Mouse (Mus musculus) Patski (cell line): ENCODE results near the gene Actr5. TPM values are rescaled to one million over a fixed set of nuclear protein-coding genes. Genes with fewer than 3 reads are reported as not detected.

Source experiments
- ATAC-seq: fragments of 100-300 bp; one replicate; pipeline ENCODE4 v1.8.0; 2021
- CTCF ChIA-PET: fragments of 350-600 bp; sonication (Branson Sonifier 250); formaldehyde crosslinking; loops from one replicate; lab custom pipeline; 2022; ENCODE audit warnings: inconsistent platforms; lab: Charles Lee
- POLR2A ChIA-PET: fragments of 350-600 bp; sonication (Branson Sonifier 250); formaldehyde crosslinking; loops from one replicate; lab custom pipeline; 2022; ENCODE audit warnings: antibody characterized with exemption, inconsistent platforms; lab: Charles Lee
- DNase-seq: peaks from one replicate; pipeline ENCODE4 v3.0.0-alpha.2; 2011; ENCODE audit warnings: low read depth, low spot score
- H3K27me3 ChIP-seq: fragments of 371-371 bp; one replicate; pipeline ENCODE4 v1.5.1; 2021
- CTCF ChIP-seq: fragments of 100-300 bp; IDR thresholded peaks from one replicate; pipeline ENCODE4 v1.5.1; 2021
- in situ Hi-C: fragments of 300-500 bp; cut with MboI; formaldehyde crosslinking; loops from 3 replicates; pipeline ENCODE4 v1.11.1; 2018; ENCODE audit warnings: low pct_unique_long_range_greater_than_20kb, mixed read lengths
- polyA plus RNA-seq: library from polyadenylated mRNA; unstranded; gene quantifications from one replicate; pipeline ENCODE4 v1.2.3, GENCODE M21; 2021

Actr5 gene
- polyA plus RNA-seq, 1 experiment from 2014 or later, result 11.5 TPM

GRCm38 (mm10) chr2:158614418-158614955 is 10.2 kb upstream of the Actr5 start:
- in situ Hi-C loops, result no loop called here
- no peak for TF ChIP-seq CTCF
- CTCF ChIA-PET, result no interaction called here
- POLR2A ChIA-PET, result no interaction called here
- DNase-seq (no peak), ATAC-seq (no peak)
- H3K27me3 ChIP-seq, result peaks cover 67% of the 10 kb centered on the region

- H3K27me3 ChIP-seq, result peaks cover 68% of the 10 kb centered on the region
- no peak for TF ChIP-seq CTCF
- ATAC-seq, result no peak
- in situ Hi-C loops, result no loop called here
- POLR2A ChIA-PET, result no interaction called here
- no peak for DNase-seq
- CTCF ChIA-PET, result no interaction called here
Measured at GRCm38 (mm10) chr2:158615161-158615680, 9.5 kb upstream of the Actr5 start.

- in situ Hi-C loops, result no loop called here
- no peak for DNase-seq
- no peak for TF ChIP-seq CTCF
- no peak for ATAC-seq
- ChIA-PET POLR2A (no interaction called here), CTCF (no interaction called here)
- H3K27me3 ChIP-seq, result peaks cover 67% of the 10 kb centered on the region
Measured at GRCm38 (mm10) chr2:158615702-158616101, 9.0 kb upstream of the Actr5 start.

GRCm38 (mm10) chr2:158616296-158616695 is 8.4 kb upstream of the Actr5 start:
- peaks cover 66% of the 10 kb centered on the region for H3K27me3 ChIP-seq
- DNase-seq (no peak), ATAC-seq (no peak)
- TF ChIP-seq CTCF, result no peak
- ChIA-PET CTCF (no interaction called here), POLR2A (no interaction called here)
- in situ Hi-C loops, result no loop called here

- DNase-seq, result no peak
- no peak for ATAC-seq
- ChIA-PET CTCF (no interaction called here), POLR2A (no interaction called here)
- H3K27me3 ChIP-seq, result peaks cover 68% of the 10 kb centered on the region
- in situ Hi-C loops, result no loop called here
- TF ChIP-seq CTCF, result no peak
Measured at GRCm38 (mm10) chr2:158616790-158617189, 7.9 kb upstream of the Actr5 start.

GRCm38 (mm10) chr2:158625231-158625630 is 543 bp downstream of the Actr5 start:
- ATAC-seq (peak; percentile 42), DNase-seq (no peak)
- in situ Hi-C loops, result loop anchor here (5.0 to 25.0 kb wide), 2 partner anchors 78 to 238 kb away; partner anchors contain the start of gene Snhg11
- ChIA-PET CTCF (interaction anchor here (1.6 kb wide), 1 partner anchor 91 kb away, joined by 6 read pairs; no protein-coding TSS in a partner anchor), POLR2A (no interaction called here)
- no peak for TF ChIP-seq CTCF
- H3K27me3 ChIP-seq, result peaks cover 18% of the 10 kb centered on the region

GRCm38 (mm10) chr2:158625697-158626096 is 1.0 kb downstream of the Actr5 start:
- ATAC-seq (no peak), DNase-seq (no peak)
- CTCF ChIA-PET, result interaction anchor here (0.8 to 1.6 kb wide), 2 partner anchors 19 to 91 kb away, joined by 3 to 6 read pairs; no protein-coding TSS in a partner anchor
- in situ Hi-C loops, result loop anchor here (5.0 to 25.0 kb wide), 2 partner anchors 78 to 238 kb away; partner anchors contain the start of gene Snhg11
- H3K27me3 ChIP-seq, result peaks cover 15% of the 10 kb centered on the region
- no peak for TF ChIP-seq CTCF
- POLR2A ChIA-PET, result no interaction called here

GRCm38 (mm10) chr2:158628858-158629257 is 4.2 kb downstream of the Actr5 start:
- ATAC-seq (no peak), DNase-seq (no peak)
- peak; percentile 20 for TF ChIP-seq CTCF
- no peaks in the 10 kb centered on the region for H3K27me3 ChIP-seq
- POLR2A ChIA-PET, result interaction anchor here (0.7 kb wide), 1 partner anchor 81 kb away, joined by 3 read pairs; no protein-coding TSS in a partner anchor
- in situ Hi-C loops, result loop anchor here (5.0 to 25.0 kb wide), 2 partner anchors 82 to 242 kb away; partner anchors contain the start of gene Snhg11
- CTCF ChIA-PET, result interaction anchor here (1.2 to 4.0 kb wide), 4 partner anchors 13 to 106 kb away, joined by 4 to 17 read pairs (median 6); no protein-coding TSS in a partner anchor

- H3K27me3 ChIP-seq, result no peaks in the 10 kb centered on the region
- ChIA-PET CTCF (interaction anchor here (1.2 to 4.0 kb wide), 5 partner anchors 10 to 106 kb away, joined by 4 to 17 read pairs (median 6); no protein-coding TSS in a partner anchor), POLR2A (no interaction called here)
- DNase-seq (no peak), ATAC-seq (no peak)
- TF ChIP-seq CTCF, result no peak
- in situ Hi-C loops, result loop anchor here (5.0 to 25.0 kb wide), 2 partner anchors 82 to 242 kb away; partner anchors contain the start of gene Snhg11
Measured at GRCm38 (mm10) chr2:158629414-158629813, 4.7 kb downstream of the Actr5 start.

GRCm38 (mm10) chr2:158631873-158632272 is 7.2 kb downstream of the Actr5 start:
- CTCF ChIA-PET, result interaction anchor here (0.8 to 2.3 kb wide), 4 partner anchors 10 to 85 kb away, joined by 3 to 12 read pairs (median 4); no protein-coding TSS in a partner anchor
- POLR2A ChIA-PET, result interaction anchor here (1.3 kb wide), 1 partner anchor 10 kb away, joined by 3 read pairs; no protein-coding TSS in a partner anchor
- no peaks in the 10 kb centered on the region for H3K27me3 ChIP-seq
- no peak for TF ChIP-seq CTCF
- in situ Hi-C loops, result loop anchor here (25.0 kb wide), 1 partner anchor 245 kb away; the partner anchor contains the start of gene Snhg11
- DNase-seq (no peak), ATAC-seq (no peak)

- peak; percentile 92 for TF ChIP-seq CTCF
- ATAC-seq (peak; percentile 60), DNase-seq (no peak)
- ChIA-PET CTCF (interaction anchor here (0.7 to 2.7 kb wide), 8 partner anchors 9 to 108 kb away, joined by 3 to 15 read pairs (median 4); no protein-coding TSS in a partner anchor), POLR2A (interaction anchor here (0.7 kb wide), 1 partner anchor 11 kb away, joined by 3 read pairs; no protein-coding TSS in a partner anchor)
- H3K27me3 ChIP-seq, result no peaks in the 10 kb centered on the region
- in situ Hi-C loops, result loop anchor here (25.0 kb wide), 1 partner anchor 255 kb away; the partner anchor contains the start of gene Snhg11
Measured at GRCm38 (mm10) chr2:158641869-158642268, 17.2 kb downstream of the Actr5 start.
